Comparison of ENCODE assay signal across 19 mouse cellular contexts in the genomic region with DNA sequence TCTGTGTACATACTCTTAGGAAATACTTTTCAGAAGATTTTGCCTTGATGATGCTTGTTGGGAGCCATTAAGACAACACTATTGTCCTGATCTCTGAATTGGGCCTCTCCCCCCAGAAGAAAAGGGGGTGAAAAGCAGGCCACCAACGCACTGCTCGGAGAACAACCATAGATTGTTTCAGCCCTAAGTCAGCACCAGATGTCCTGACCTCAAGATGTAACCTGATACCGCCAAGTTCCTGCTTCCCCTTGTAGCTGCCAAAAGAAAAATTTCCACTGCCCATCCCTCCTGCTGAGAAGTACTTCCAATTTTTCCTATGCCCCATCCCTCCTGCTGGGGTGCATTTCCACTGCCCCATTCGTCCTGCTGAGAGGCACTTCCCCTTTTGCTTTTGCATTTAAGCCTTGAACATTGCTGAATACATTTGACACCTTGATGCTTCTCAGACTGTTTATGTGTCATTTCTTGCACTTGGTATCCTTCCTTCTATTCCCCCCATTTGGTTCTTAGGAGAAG. TPM values are rescaled to one million over a fixed set of nuclear protein-coding genes. Genes with fewer than 3 reads are reported as not detected.
"Had no signal": no experiment of that assay in that cellular context is flagged by ENCODE, and none has a peak within 500 bp of the region (broad histone marks: within the 10 kb centered on the region; RNA-seq: fewer than 3 reads in every experiment).

No protein-coding gene starts in this region.

- ATAC-seq: lung, postnatal 0 days; midbrain, embryonic 15.5 days had no signal

- H3K27me3 ChIP-seq: liver, embryonic 13.5 days; midbrain, embryonic 12.5 days; midbrain, embryonic 15.5 days; neural tube, embryonic 13.5 days; stomach, embryonic 15.5 days had no signal

- DNase-seq: kidney, postnatal 25 days; layer of hippocampus, adult 9-11 months; liver, embryonic 13.5 days; lung, embryonic 14.5 days; retina, postnatal 1 day; right cerebral cortex, postnatal 25 days; spleen, adult 18-20 months; thymus, postnatal 36 days had no signal

- H3K9me3 ChIP-seq: midbrain, embryonic 12.5 days; midbrain, embryonic 15.5 days; neural tube, embryonic 13.5 days; stomach, embryonic 15.5 days had no signal

- H3K9ac ChIP-seq: liver, embryonic 13.5 days; lung, embryonic 14.5 days; midbrain, embryonic 12.5 days; midbrain, embryonic 15.5 days; neural tube, embryonic 13.5 days; stomach, embryonic 15.5 days had no signal

- H3K4me2 ChIP-seq: liver, embryonic 13.5 days; lung, embryonic 14.5 days; midbrain, embryonic 12.5 days; midbrain, embryonic 15.5 days; neural tube, embryonic 13.5 days; stomach, embryonic 15.5 days had no signal

- H3K4me3 ChIP-seq: layer of hippocampus, adult 2 months; liver, embryonic 13.5 days; midbrain, embryonic 12.5 days; midbrain, embryonic 15.5 days; neural tube, embryonic 13.5 days; stomach, embryonic 15.5 days had no signal

- H3K27ac ChIP-seq: kidney, postnatal 0 days; layer of hippocampus, adult 2 months; liver, embryonic 13.5 days; macrophage; midbrain, embryonic 12.5 days; midbrain, embryonic 15.5 days; neural tube, embryonic 13.5 days; stomach, embryonic 15.5 days had no signal

- H3K36me3 ChIP-seq: liver, embryonic 13.5 days; midbrain, embryonic 12.5 days; midbrain, embryonic 15.5 days; neural tube, embryonic 13.5 days; stomach, embryonic 15.5 days had no signal

- H3K4me1 ChIP-seq: liver, embryonic 13.5 days; midbrain, embryonic 12.5 days; midbrain, embryonic 15.5 days; neural tube, embryonic 13.5 days; stomach, embryonic 15.5 days had no signal

RNA-seq across cellular contexts. Expression of gene Apob, which starts 45.0 kb away (rescaled TPM):
- total RNA-seq: left cerebral cortex, adult 18-20 months; megakaryocyte, adult 5-6 weeks; neutrophil, adult 5-6 weeks had no signal
- polyA plus RNA-seq: macrophage; midbrain, embryonic 15.5 days had no signal
